Mouse (Mus musculus): ENCODE data around the gene Mphosph9. TPM values are rescaled to one million over a fixed set of nuclear protein-coding genes. Genes with fewer than 3 reads are reported as not detected.
A peak's percentile ranks its signal among the peaks of the same experiment; 100 is the strongest.
"Not testable (repeated sequence)": the region's sequence is repeated elsewhere in the genome, so short reads cannot be mapped to it uniquely, and the experiment has no call there.

The Mphosph9 gene
- polyA plus RNA-seq, 1 experiment from 2014 or later, result 5.2 TPM

DNA sequence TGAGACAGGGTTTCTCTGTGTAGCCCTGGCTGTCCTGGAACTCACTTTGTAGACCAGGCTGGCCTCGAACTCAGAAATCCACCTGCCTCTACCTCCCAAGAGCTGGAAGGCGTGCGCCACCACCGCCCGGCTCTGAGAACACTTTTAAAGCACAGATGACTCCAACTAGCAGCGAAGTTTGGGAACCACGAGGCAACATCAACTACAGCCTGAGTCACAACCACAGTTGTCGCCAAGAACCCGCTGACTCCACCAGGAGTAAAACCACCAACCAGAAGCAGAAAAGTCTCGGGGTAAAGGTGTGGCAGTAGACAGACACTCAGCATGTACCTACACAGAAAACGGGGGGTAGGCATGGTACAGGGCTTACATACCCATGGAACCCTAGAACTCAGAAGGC is 17.7 kb downstream of the Mphosph9 start:
- no peak for TF ChIP-seq CTCF (IDR thresholded peaks at IDR 0.05; ENCODE audit: low read depth)
- Histone ChIP-seq H3K4me3 (replicated peaks; ENCODE audit: low read depth, low read length) (no peak overlapping the region), H3K9me3 (replicated peaks; ENCODE audit: low read length) (no peaks in the 10 kb centered on the region; the same call in 1 of the 2 replicates), H3K4me1 (replicated peaks; ENCODE audit: insufficient read depth, low read length) (no peaks in the 10 kb centered on the region), H3K9ac (ENCODE audit: low read depth, low read length) (no peak overlapping the region), H3K4me2 (ENCODE audit: low read length) (no peak overlapping the region), H3K27me3 (ENCODE audit: insufficient read depth, low read length) (no peaks in the 10 kb centered on the region), H3K27ac (no peak overlapping the region), H3K36me3 (ENCODE audit: insufficient read depth, low read length) (peaks cover 42% of the 10 kb centered on the region)
- DNase-seq (ENCODE audit: low spot score) (no peak), ATAC-seq (replicated peaks; ENCODE audit: low FRiP score, low read depth) (no peak)
- 98% methylated on average over 11 of the region's 11 CpGs for WGBS

DNA sequence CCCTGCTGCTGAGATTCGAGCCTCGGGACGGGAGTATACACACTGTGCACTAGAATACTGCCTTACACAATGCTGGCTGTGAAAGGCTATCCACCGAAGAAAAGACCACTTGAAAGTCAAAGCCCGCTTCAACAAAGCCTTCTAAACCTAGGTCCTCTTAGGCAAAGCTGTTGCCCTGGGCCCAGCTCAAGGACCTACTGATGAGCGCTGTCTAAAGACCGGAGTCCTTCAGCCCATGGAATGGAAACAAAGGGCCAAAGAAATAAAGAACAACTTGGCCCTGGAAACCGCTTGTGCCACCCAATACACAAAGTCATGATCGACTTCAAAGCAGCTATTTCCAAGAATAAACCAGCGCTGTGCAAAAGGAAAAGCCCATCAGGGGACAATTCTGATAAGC is 18.6 kb downstream of the Mphosph9 start:
- no peak overlapping the region for H3K4me2 ChIP-seq (ENCODE audit: low read length)
- H3K27me3 ChIP-seq (ENCODE audit: insufficient read depth, low read length), result no peaks in the 10 kb centered on the region
- no peak overlapping the region for H3K27ac ChIP-seq
- WGBS, result 95% methylated on average over 10 of the region's 10 CpGs
- H3K9me3 ChIP-seq (replicated peaks; ENCODE audit: low read length), result no peaks in the 10 kb centered on the region; the same call in 1 of the 2 replicates
- no peaks in the 10 kb centered on the region for H3K4me1 ChIP-seq (replicated peaks; ENCODE audit: insufficient read depth, low read length)
- no peak for TF ChIP-seq CTCF (IDR thresholded peaks at IDR 0.05; ENCODE audit: low read depth)
- H3K9ac ChIP-seq (ENCODE audit: low read depth, low read length), result no peak overlapping the region
- ATAC-seq (replicated peaks; ENCODE audit: low FRiP score, low read depth) (no peak), DNase-seq (ENCODE audit: low spot score) (no peak)
- H3K36me3 ChIP-seq (ENCODE audit: insufficient read depth, low read length), result peaks cover 37% of the 10 kb centered on the region
- H3K4me3 ChIP-seq (replicated peaks; ENCODE audit: low read depth, low read length), result no peak overlapping the region

GRCm38 (mm10) chr5:124302853-124303252 is 24.9 kb downstream of the Mphosph9 start:
- not testable (repeated sequence) for H3K9ac ChIP-seq (ENCODE audit: low read depth, low read length); DNase-seq (ENCODE audit: low spot score); H3K27ac ChIP-seq; H3K4me2 ChIP-seq (ENCODE audit: low read length); H3K27me3 ChIP-seq (ENCODE audit: insufficient read depth, low read length); H3K9me3 ChIP-seq (replicated peaks; ENCODE audit: low read length); H3K4me3 ChIP-seq (replicated peaks; ENCODE audit: low read depth, low read length); H3K4me1 ChIP-seq (replicated peaks; ENCODE audit: insufficient read depth, low read length); ATAC-seq (replicated peaks; ENCODE audit: low FRiP score, low read depth)
- 87% methylated on average over 6 of the region's 6 CpGs for WGBS
- H3K36me3 ChIP-seq (ENCODE audit: insufficient read depth, low read length), result peaks cover 37% of the 10 kb centered on the region

- no peaks in the 10 kb centered on the region for H3K4me1 ChIP-seq (replicated peaks; ENCODE audit: insufficient read depth, low read length)
- H3K36me3 ChIP-seq (ENCODE audit: insufficient read depth, low read length), result peaks cover 26% of the 10 kb centered on the region
- no peak overlapping the region for H3K27ac ChIP-seq
- no peaks in the 10 kb centered on the region for H3K9me3 ChIP-seq (replicated peaks; ENCODE audit: low read length)
- no peak overlapping the region for H3K4me3 ChIP-seq (replicated peaks; ENCODE audit: low read depth, low read length)
- no peak for ATAC-seq (replicated peaks; ENCODE audit: low FRiP score, low read depth)
- DNase-seq (ENCODE audit: low spot score), result no peak
- no peak overlapping the region for H3K4me2 ChIP-seq (ENCODE audit: low read length)
- H3K27me3 ChIP-seq (ENCODE audit: insufficient read depth, low read length), result no peaks in the 10 kb centered on the region
- 74% methylated on average over 4 of the region's 4 CpGs for WGBS
- no peak overlapping the region for H3K9ac ChIP-seq (ENCODE audit: low read depth, low read length)
- no peak for TF ChIP-seq CTCF (IDR thresholded peaks at IDR 0.05; ENCODE audit: low read depth)
Measured at GRCm38 (mm10) chr5:124300132-124300531, 27.6 kb downstream of the Mphosph9 start.

- TF ChIP-seq CTCF (IDR thresholded peaks at IDR 0.05; ENCODE audit: low read depth), result peak; percentile 74
- DNase-seq (ENCODE audit: low spot score), result peak; percentile 48
- not testable (repeated sequence) for H3K4me1 ChIP-seq (replicated peaks; ENCODE audit: insufficient read depth, low read length); H3K27me3 ChIP-seq (ENCODE audit: insufficient read depth, low read length); H3K27ac ChIP-seq; H3K9ac ChIP-seq (ENCODE audit: low read depth, low read length); H3K4me2 ChIP-seq (ENCODE audit: low read length); H3K4me3 ChIP-seq (replicated peaks; ENCODE audit: low read depth, low read length); H3K9me3 ChIP-seq (replicated peaks; ENCODE audit: low read length); ATAC-seq (replicated peaks; ENCODE audit: low FRiP score, low read depth)
- peaks cover 23% of the 10 kb centered on the region for H3K36me3 ChIP-seq (ENCODE audit: insufficient read depth, low read length)
- WGBS, result 60% methylated on average over 3 of the region's 4 CpGs
Measured at GRCm38 (mm10) chr5:124299307-124299706, 28.5 kb downstream of the Mphosph9 start.

GRCm38 (mm10) chr5:124296475-124296874 is 31.3 kb downstream of the Mphosph9 start:
- Histone ChIP-seq H3K4me2 (ENCODE audit: low read length) (no peak overlapping the region), H3K36me3 (ENCODE audit: insufficient read depth, low read length) (peaks cover 30% of the 10 kb centered on the region), H3K9ac (ENCODE audit: low read depth, low read length) (no peak overlapping the region), H3K27me3 (ENCODE audit: insufficient read depth, low read length) (no peaks in the 10 kb centered on the region), H3K27ac (no peak overlapping the region), H3K9me3 (replicated peaks; ENCODE audit: low read length) (no peaks in the 10 kb centered on the region), H3K4me1 (replicated peaks; ENCODE audit: insufficient read depth, low read length) (no peaks in the 10 kb centered on the region), H3K4me3 (replicated peaks; ENCODE audit: low read depth, low read length) (no peak overlapping the region)
- no peak for DNase-seq (ENCODE audit: low spot score)
- WGBS, result 92% methylated on average over 4 of the region's 4 CpGs
- no peak for ATAC-seq (replicated peaks; ENCODE audit: low FRiP score, low read depth)
- TF ChIP-seq CTCF (IDR thresholded peaks at IDR 0.05; ENCODE audit: low read depth), result no peak

DNA sequence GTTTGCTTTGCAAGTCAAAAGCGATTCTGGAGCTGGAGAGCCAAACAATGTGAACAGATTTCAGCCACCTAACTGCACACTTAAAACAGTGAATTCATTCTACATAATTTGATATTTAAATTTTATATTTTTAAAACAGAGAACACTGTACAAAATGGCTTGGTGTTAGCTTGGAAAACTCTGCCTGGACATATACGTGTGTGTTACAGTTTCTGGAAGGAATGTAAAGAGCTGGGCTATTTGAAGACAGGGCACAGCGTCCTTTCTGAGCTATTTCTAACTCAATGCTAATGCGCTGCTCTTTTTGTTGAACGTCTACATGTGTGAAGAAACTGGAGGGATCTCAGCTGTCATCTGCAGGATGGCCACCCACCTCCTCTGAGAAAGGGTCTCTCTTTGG is 33.8 kb downstream of the Mphosph9 start:
- peaks cover 45% of the 10 kb centered on the region for H3K36me3 ChIP-seq (ENCODE audit: insufficient read depth, low read length)
- TF ChIP-seq CTCF (IDR thresholded peaks at IDR 0.05; ENCODE audit: low read depth), result no peak
- H3K4me3 ChIP-seq (replicated peaks; ENCODE audit: low read depth, low read length), result no peak overlapping the region
- ATAC-seq (replicated peaks; ENCODE audit: low FRiP score, low read depth), result no peak
- WGBS, result 97% methylated on average over 5 of the region's 5 CpGs
- H3K9ac ChIP-seq (ENCODE audit: low read depth, low read length), result no peak overlapping the region
- no peaks in the 10 kb centered on the region for H3K9me3 ChIP-seq (replicated peaks; ENCODE audit: low read length)
- no peaks in the 10 kb centered on the region for H3K4me1 ChIP-seq (replicated peaks; ENCODE audit: insufficient read depth, low read length)
- no peaks in the 10 kb centered on the region for H3K27me3 ChIP-seq (ENCODE audit: insufficient read depth, low read length)
- H3K4me2 ChIP-seq (ENCODE audit: low read length), result no peak overlapping the region
- no peak for DNase-seq (ENCODE audit: low spot score)
- H3K27ac ChIP-seq, result no peak overlapping the region

Data from kidney, postnatal 0 days (tissue).